Mouse (Mus musculus) cerebellum, adult 18-20 months (tissue): ENCODE data around the gene 1700067P10Rik.

Experiments
- DNase-seq, 2 experiments: peaks; one replicate each; pipeline ENCODE4 v3.0.0; 2021

The 1700067P10Rik gene

GRCm38 (mm10) chr17:48089019-48089418 is at the start of gene 1700067P10Rik:
Gene 1700067P10Rik (plus strand): TSS chr17:48089319.
- DNase-seq = no peak

GRCm38 (mm10) chr17:48041351-48042287 is 47.5 kb upstream of the 1700067P10Rik start:
- peak; percentile 5 to 14 for DNase-seq

- DNase-seq = no peak
These were observed 45.8 kb upstream of the 1700067P10Rik start for GRCm38 (mm10) chr17:48043154-48043880.

GRCm38 (mm10) chr17:48045631-48046030 is 43.5 kb upstream of the 1700067P10Rik start:
- peak; percentile 26 to 35 for DNase-seq

GRCm38 (mm10) chr17:48051638-48052337 is 37.3 kb upstream of the 1700067P10Rik start:
- DNase-seq = no peak

- DNase-seq = no peak
These were observed 36.6 kb upstream of the 1700067P10Rik start for GRCm38 (mm10) chr17:48052338-48053067.

GRCm38 (mm10) chr17:48053646-48054045 is 35.5 kb upstream of the 1700067P10Rik start:
- no peak for DNase-seq

GRCm38 (mm10) chr17:48055076-48055816 is 33.9 kb upstream of the 1700067P10Rik start:
- no peak for DNase-seq

GRCm38 (mm10) chr17:48057382-48057781 is 31.7 kb upstream of the 1700067P10Rik start:
- no peak for DNase-seq

- no peak for DNase-seq
These were observed 24.8 kb upstream of the 1700067P10Rik start for GRCm38 (mm10) chr17:48064196-48064843.

- DNase-seq = no peak
These were observed 24.0 kb upstream of the 1700067P10Rik start for GRCm38 (mm10) chr17:48065081-48065501.

- DNase-seq = no peak
These were observed 22.0 kb upstream of the 1700067P10Rik start for GRCm38 (mm10) chr17:48067083-48067614.

- DNase-seq = no peak
These were observed 21.4 kb upstream of the 1700067P10Rik start for GRCm38 (mm10) chr17:48067729-48068128.

GRCm38 (mm10) chr17:48080626-48081025 is 8.5 kb upstream of the 1700067P10Rik start:
- no peak for DNase-seq

GRCm38 (mm10) chr17:48089446-48089845 is 327 bp downstream of the 1700067P10Rik start:
- no peak for DNase-seq

GRCm38 (mm10) chr17:48090305-48090704 is 1.2 kb downstream of the 1700067P10Rik start:
- DNase-seq = no peak

- DNase-seq = no peak
These were observed 4.2 kb downstream of the 1700067P10Rik start for GRCm38 (mm10) chr17:48093286-48093817.

GRCm38 (mm10) chr17:48094820-48095680 is 5.9 kb downstream of the 1700067P10Rik start:
- no peak for DNase-seq

GRCm38 (mm10) chr17:48095718-48096121 is 6.6 kb downstream of the 1700067P10Rik start:
- DNase-seq = no peak
